Mouse (Mus musculus) gastrocnemius, postnatal 14 days (tissue): ENCODE results near the gene Furin. TPM values are rescaled to one million over a fixed set of nuclear protein-coding genes. Genes with fewer than 3 reads are reported as not detected.

Source experiments
- DNase-seq: peaks from one replicate; pipeline ENCODE4 v3.0.0; 2021; ENCODE audit warnings: mixed read lengths
- intact Hi-C: fragments of 180-260 bp; cut with DNase I; formaldehyde crosslinking; loops from one replicate; pipeline ENCODE4 v1.15.1; 2025; ENCODE audit warnings: low total_unique reads
- total RNA-seq, 2 experiments: library from RNA; stranded (reverse); gene quantifications; 2 replicates each; pipeline ENCODE4 v1.2.3; 2021

Gene Furin
- total RNA-seq, 2 experiments from 2014 or later, result 49.4 to 51.9 TPM

GRCm38 (mm10) chr7:80379531-80379930, 25.7 kb downstream of the Furin start:
- intact Hi-C loops, result no loop called here
- DNase-seq, result no peak

DNA sequence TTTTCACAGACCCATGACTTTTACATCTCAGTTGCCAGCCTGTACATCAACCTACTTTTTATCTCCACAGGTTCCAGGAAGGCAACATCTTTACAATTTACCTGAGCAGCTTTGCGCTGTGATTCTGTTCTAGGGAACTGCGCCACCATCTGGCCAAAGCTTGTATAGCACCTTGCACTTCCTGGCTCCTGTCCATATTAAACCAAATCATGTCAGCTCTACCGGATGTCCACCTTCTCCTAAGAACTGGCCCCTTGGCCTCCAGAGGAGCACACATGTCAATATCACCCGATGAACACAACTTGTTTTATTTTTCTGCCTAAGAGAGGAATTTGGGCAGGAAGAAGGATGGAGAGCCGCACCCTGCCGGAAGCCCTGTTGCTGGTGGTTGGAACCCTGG, 27.8 kb downstream of the Furin start:
- no peak for DNase-seq
- intact Hi-C loops, result no loop called here

- no peak for DNase-seq
- intact Hi-C loops, result no loop called here
These were observed 29.0 kb downstream of the Furin start for GRCm38 (mm10) chr7:80376192-80376591.

DNA sequence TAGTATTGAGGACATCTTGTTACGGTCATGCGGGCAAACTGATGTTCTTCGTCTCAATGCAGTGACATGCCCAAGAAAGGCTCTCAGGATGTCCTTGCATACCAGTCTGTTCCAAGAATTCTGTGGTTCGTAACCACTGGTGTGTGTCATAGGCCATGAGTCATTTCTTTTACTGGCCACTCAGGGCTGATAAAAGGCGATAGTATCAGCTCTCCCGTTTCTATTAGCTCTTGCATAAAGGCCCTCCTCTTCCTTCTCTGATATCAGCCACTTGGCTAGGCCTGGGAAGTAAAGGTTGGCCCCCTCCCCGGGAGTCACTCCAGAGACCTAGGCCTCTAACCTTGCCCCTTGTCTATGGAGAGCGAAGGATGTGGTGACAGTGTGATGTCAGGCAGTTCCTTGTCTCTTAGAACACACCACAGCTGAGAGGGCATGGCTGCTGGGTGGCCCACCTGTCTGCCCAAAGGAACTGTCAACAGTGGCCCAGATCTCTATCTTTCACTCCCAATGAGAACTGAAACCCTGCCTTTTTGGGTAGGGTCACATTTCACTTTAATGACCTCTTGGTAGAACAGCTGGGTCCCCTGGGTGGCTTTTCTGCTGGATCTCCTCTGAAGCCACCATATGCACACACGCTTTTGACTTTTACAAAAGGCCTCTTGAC, 29.7 kb downstream of the Furin start:
- no peak for DNase-seq
- intact Hi-C loops, result no loop called here

- no peak for DNase-seq
- intact Hi-C loops, result no loop called here
These were observed 30.5 kb downstream of the Furin start for GRCm38 (mm10) chr7:80374733-80375132.

GRCm38 (mm10) chr7:80374280-80374679, 31.0 kb downstream of the Furin start:
- intact Hi-C loops, result no loop called here
- DNase-seq, result no peak

DNA sequence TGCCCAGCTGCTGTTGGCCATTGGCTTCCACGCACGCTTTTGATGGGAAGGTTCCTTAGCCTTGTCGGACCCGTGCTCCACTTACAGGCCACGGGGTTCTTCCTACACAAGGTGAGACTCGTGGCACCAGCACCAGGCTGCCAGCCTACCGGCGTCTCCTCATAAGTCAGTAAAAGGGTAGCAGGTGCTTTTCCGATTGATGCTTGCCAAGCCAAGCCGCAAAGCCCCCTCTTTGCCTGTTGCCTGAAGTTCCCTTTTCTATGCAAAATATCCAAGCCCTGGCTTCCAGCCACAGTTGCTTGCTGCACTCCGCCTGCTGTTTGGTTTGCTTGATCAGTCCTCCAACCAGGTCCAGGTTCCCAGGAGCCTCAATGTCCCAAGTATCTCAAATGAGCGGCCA, 31.4 kb downstream of the Furin start:
- DNase-seq, result no peak
- intact Hi-C loops, result no loop called here

GRCm38 (mm10) chr7:80373352-80373751, 31.9 kb downstream of the Furin start:
- intact Hi-C loops, result no loop called here
- no peak for DNase-seq

DNA sequence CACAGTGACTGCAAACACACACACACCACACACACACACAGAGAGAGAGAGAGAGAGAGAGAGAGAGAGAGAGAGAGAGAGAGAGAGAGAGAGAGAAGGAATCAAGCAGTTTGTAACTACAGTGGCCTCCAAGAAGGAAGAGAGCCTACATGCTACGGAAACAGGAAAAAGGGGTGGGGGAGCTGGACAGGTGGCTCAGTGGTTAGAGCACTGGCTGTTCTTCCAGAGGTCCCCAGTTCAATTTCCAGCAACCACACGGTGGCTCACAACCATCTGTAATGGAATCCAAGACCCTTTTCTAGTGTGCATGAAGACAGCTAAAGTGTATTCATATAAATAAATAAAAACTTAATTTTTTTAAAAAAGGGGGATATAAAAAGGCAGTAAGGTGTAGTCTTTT, 32.6 kb downstream of the Furin start:
- intact Hi-C loops, result no loop called here
- DNase-seq, result no peak

GRCm38 (mm10) chr7:80372166-80372565, 33.1 kb downstream of the Furin start:
- intact Hi-C loops, result no loop called here
- DNase-seq, result no peak

DNA sequence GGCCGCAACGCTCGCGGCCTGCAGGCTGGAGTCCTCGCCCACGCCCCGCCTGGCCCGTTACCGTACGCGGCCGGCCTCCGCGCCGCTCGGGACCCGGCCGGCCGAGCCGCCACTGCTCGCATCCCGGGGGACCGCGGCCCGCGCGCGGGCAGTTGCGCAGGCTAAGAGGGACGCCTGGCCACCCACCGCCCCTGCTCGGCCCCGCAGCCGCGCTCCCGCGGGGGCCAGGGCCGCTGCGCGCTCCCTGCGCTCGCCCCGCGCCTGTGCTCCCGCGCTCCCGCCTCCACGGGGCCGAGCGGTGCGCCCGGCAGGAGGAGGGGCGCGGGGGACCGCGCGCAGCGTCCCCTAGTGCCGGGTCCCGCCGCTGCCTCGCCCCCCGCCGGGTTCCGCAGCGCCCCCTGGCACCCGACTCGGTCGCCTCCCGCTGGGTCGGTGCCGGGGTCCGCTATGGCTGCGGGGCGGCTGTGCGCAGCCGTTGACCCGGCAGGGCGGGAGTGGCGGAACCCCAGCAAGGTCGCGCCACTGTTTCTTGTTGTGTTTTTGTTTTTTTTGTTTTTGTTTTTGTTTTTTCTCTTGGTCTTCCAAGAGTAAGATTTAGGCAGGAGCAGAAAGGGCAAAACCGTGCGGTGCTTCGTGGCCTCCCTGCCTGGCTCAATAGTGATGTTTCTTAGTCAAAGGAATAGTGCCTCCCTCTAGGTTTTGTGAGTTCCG, 34.0 kb downstream of the Furin start, which contains the start of gene Man2a2:
TSS of gene Man2a2 (minus strand) at position 335 of the 711 bp plus-strand sequence.
- peak; percentile 85 for DNase-seq
- intact Hi-C loops, result loop anchor here (2.0 kb wide), 1 partner anchor 30 kb away; the partner anchor contains the start of gene Unc45a

DNA sequence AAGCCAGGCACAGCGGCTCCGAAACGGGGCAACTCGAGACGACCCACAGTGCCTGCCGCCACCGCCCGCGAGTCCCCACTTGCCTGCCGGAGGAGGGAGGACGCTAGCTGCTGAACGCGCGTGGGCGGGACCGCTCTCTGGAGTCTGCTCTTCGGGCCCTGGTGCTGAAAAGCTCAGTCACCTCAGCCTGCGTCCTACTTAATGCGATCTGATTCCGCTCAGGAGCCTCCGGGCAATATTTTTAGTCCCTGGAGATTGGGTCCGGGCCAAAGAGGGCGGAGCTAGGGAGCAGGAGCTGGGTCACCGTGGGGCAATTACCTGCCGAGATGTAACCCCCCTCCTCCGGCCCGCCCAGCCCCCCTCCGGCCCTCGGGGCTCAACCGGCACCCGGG, 34.6 kb downstream of the Furin start:
- peak; percentile 87 for DNase-seq
- intact Hi-C loops, result loop anchor here (2.0 kb wide), 1 partner anchor 30 kb away; the partner anchor contains the start of gene Unc45a

- intact Hi-C loops, result loop anchor here (2.0 kb wide), 1 partner anchor 29 kb away; the partner anchor contains the start of gene Unc45a
- DNase-seq, result no peak
These were observed 35.2 kb downstream of the Furin start for GRCm38 (mm10) chr7:80369967-80370431.

DNA sequence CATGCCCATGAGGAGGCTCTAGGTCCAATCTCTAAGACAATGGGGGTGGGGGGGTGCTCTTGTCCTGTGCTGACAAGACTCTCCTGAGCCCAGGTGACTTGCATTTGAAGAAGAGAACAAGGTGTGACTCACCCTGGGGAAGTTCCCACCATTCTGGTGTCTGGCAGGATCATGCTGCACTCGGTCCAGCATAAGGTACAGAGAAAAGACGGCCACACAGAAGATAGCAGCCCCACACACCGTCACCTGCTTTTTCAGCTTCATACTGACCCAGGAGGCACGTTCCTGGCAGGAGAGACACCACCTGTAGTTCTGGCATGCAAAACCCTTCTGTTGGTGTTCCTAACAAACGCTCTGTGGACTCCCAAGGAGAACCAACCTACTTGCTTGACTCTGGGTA, 35.8 kb downstream of the Furin start:
- no peak for DNase-seq
- intact Hi-C loops, result no loop called here

- intact Hi-C loops, result no loop called here
- DNase-seq, result no peak
These were observed 36.4 kb downstream of the Furin start for GRCm38 (mm10) chr7:80368635-80369421.

GRCm38 (mm10) chr7:80368009-80368408, 37.2 kb downstream of the Furin start:
- intact Hi-C loops, result no loop called here
- DNase-seq, result no peak

- no peak for DNase-seq
- intact Hi-C loops, result no loop called here
These were observed 38.0 kb downstream of the Furin start for GRCm38 (mm10) chr7:80367232-80367631.

- DNase-seq, result peak; percentile 50
- intact Hi-C loops, result no loop called here
These were observed 39.5 kb downstream of the Furin start for GRCm38 (mm10) chr7:80365759-80366158.

GRCm38 (mm10) chr7:80360435-80360834, 44.8 kb downstream of the Furin start:
- intact Hi-C loops, result no loop called here
- DNase-seq, result no peak

GRCm38 (mm10) chr7:80358039-80358438, 47.2 kb downstream of the Furin start:
- DNase-seq, result no peak
- intact Hi-C loops, result no loop called here
